Mouse (Mus musculus): ENCODE measurements around the gene Rgs6. TPM values are rescaled to one million over a fixed set of nuclear protein-coding genes. Genes with fewer than 3 reads are reported as not detected.
A peak's percentile ranks its signal among the peaks of the same experiment; 100 is the strongest.

Rgs6 gene
- polyA plus RNA-seq, 1 experiment from 2014 or later, result 2.6 TPM

- Histone ChIP-seq H3K4me2 (ENCODE audit: low read depth, low read length) (no peak overlapping the region), H3K4me3 (ENCODE audit: low read depth, low read length) (no peak overlapping the region), H3K27ac (replicated peaks; ENCODE audit: low read depth, low read length) (0 out of 2 replicates have a peak overlapping the region, but pooled peaks have one; percentile 17), H3K9me3 (ENCODE audit: control insufficient read depth, low read length) (no peaks in the 10 kb centered on the region), H3K36me3 (ENCODE audit: control insufficient read depth, insufficient read depth, low read length) (no peaks in the 10 kb centered on the region), H3K9ac (ENCODE audit: low read depth, low read length) (no peak overlapping the region), H3K27me3 (replicated peaks; ENCODE audit: control insufficient read depth, insufficient read depth, low read length) (no peaks in the 10 kb centered on the region), H3K4me1 (ENCODE audit: control insufficient read depth, insufficient read depth, low read length) (0 out of 2 replicates have a peak, but pooled peaks cover 4% of the 10 kb centered on the region)
- 0 out of 2 replicates have a peak, but pooled peaks have one; percentile 51 for ATAC-seq (ENCODE audit: low read depth)
- WGBS, result 71% methylated on average over 3 of the region's 3 CpGs
- DNase-seq (ENCODE audit: low spot score), result peak; percentile 40
These were observed 446.9 kb downstream of the Rgs6 start for GRCm38 (mm10) chr12:83034859-83035569.

GRCm38 (mm10) chr12:83037798-83038560, 449.9 kb downstream of the Rgs6 start:
- Histone ChIP-seq H3K4me1 (ENCODE audit: control insufficient read depth, insufficient read depth, low read length) (0 out of 2 replicates have a peak, but pooled peaks cover 4% of the 10 kb centered on the region), H3K4me3 (ENCODE audit: low read depth, low read length) (no peak overlapping the region), H3K9me3 (ENCODE audit: control insufficient read depth, low read length) (no peaks in the 10 kb centered on the region), H3K4me2 (ENCODE audit: low read depth, low read length) (no peak overlapping the region), H3K27ac (replicated peaks; ENCODE audit: low read depth, low read length) (no peak overlapping the region), H3K27me3 (replicated peaks; ENCODE audit: control insufficient read depth, insufficient read depth, low read length) (no peaks in the 10 kb centered on the region), H3K9ac (ENCODE audit: low read depth, low read length) (no peak overlapping the region), H3K36me3 (ENCODE audit: control insufficient read depth, insufficient read depth, low read length) (no peaks in the 10 kb centered on the region)
- DNase-seq (ENCODE audit: low spot score) (no peak), ATAC-seq (ENCODE audit: low read depth) (no peak)
- WGBS, result 76% methylated on average over 25 of the region's 25 CpGs

GRCm38 (mm10) chr12:83038779-83039178, 450.7 kb downstream of the Rgs6 start:
- Histone ChIP-seq H3K4me3 (ENCODE audit: low read depth, low read length) (no peak overlapping the region), H3K27ac (replicated peaks; ENCODE audit: low read depth, low read length) (no peak overlapping the region), H3K27me3 (replicated peaks; ENCODE audit: control insufficient read depth, insufficient read depth, low read length) (no peaks in the 10 kb centered on the region), H3K4me2 (ENCODE audit: low read depth, low read length) (no peak overlapping the region), H3K4me1 (ENCODE audit: control insufficient read depth, insufficient read depth, low read length) (peaks cover 6% of the 10 kb centered on the region; the same call in 1 of the 2 replicates), H3K9ac (ENCODE audit: low read depth, low read length) (no peak overlapping the region), H3K36me3 (ENCODE audit: control insufficient read depth, insufficient read depth, low read length) (no peaks in the 10 kb centered on the region), H3K9me3 (ENCODE audit: control insufficient read depth, low read length) (no peaks in the 10 kb centered on the region)
- no peak for ATAC-seq (ENCODE audit: low read depth)
- DNase-seq (ENCODE audit: low spot score), result no peak
- WGBS, result 76% methylated on average over 7 of the region's 7 CpGs

GRCm38 (mm10) chr12:83039859-83040258, 451.8 kb downstream of the Rgs6 start:
- no peak overlapping the region for H3K9ac ChIP-seq (ENCODE audit: low read depth, low read length)
- no peaks in the 10 kb centered on the region for H3K36me3 ChIP-seq (ENCODE audit: control insufficient read depth, insufficient read depth, low read length)
- peaks cover 11% of the 10 kb centered on the region for H3K4me1 ChIP-seq (ENCODE audit: control insufficient read depth, insufficient read depth, low read length)
- H3K4me2 ChIP-seq (ENCODE audit: low read depth, low read length), result no peak overlapping the region
- ATAC-seq (ENCODE audit: low read depth), result no peak
- H3K9me3 ChIP-seq (ENCODE audit: control insufficient read depth, low read length), result no peaks in the 10 kb centered on the region
- H3K4me3 ChIP-seq (ENCODE audit: low read depth, low read length), result no peak overlapping the region
- no peaks in the 10 kb centered on the region for H3K27me3 ChIP-seq (replicated peaks; ENCODE audit: control insufficient read depth, insufficient read depth, low read length)
- H3K27ac ChIP-seq (replicated peaks; ENCODE audit: low read depth, low read length), result no peak overlapping the region
- peak; percentile 62 for DNase-seq (ENCODE audit: low spot score)
- WGBS, result 72% methylated on average over 3 of the region's 3 CpGs

- Histone ChIP-seq H3K4me2 (ENCODE audit: low read depth, low read length) (peak overlapping the region; percentile 34; the same call in 1 of the 2 replicates), H3K36me3 (ENCODE audit: control insufficient read depth, insufficient read depth, low read length) (no peaks in the 10 kb centered on the region), H3K4me3 (ENCODE audit: low read depth, low read length) (no peak overlapping the region), H3K9me3 (ENCODE audit: control insufficient read depth, low read length) (no peaks in the 10 kb centered on the region), H3K4me1 (ENCODE audit: control insufficient read depth, insufficient read depth, low read length) (peaks cover 13% of the 10 kb centered on the region), H3K9ac (ENCODE audit: low read depth, low read length) (0 out of 2 replicates have a peak overlapping the region, but pooled peaks have one; percentile 4), H3K27ac (replicated peaks; ENCODE audit: low read depth, low read length) (peak overlapping the region; percentile 16; the same call in 1 of the 2 replicates), H3K27me3 (replicated peaks; ENCODE audit: control insufficient read depth, insufficient read depth, low read length) (no peaks in the 10 kb centered on the region)
- DNase-seq (ENCODE audit: low spot score) (peak; percentile 41), ATAC-seq (ENCODE audit: low read depth) (peak; percentile 23)
- 48% methylated on average over 6 of the region's 6 CpGs for WGBS
These were observed 456.0 kb downstream of the Rgs6 start for GRCm38 (mm10) chr12:83043980-83044620.

- H3K9me3 ChIP-seq (ENCODE audit: control insufficient read depth, low read length), result no peaks in the 10 kb centered on the region
- peak; percentile 68 for DNase-seq (ENCODE audit: low spot score)
- H3K4me2 ChIP-seq (ENCODE audit: low read depth, low read length), result peak overlapping the region; percentile 34
- H3K9ac ChIP-seq (ENCODE audit: low read depth, low read length), result no peak overlapping the region
- peak; percentile 73 for ATAC-seq (ENCODE audit: low read depth)
- H3K36me3 ChIP-seq (ENCODE audit: control insufficient read depth, insufficient read depth, low read length), result no peaks in the 10 kb centered on the region
- WGBS, result 21% methylated on average over 4 of the region's 4 CpGs
- no peak overlapping the region; the same call in 1 of the 2 replicates for H3K27ac ChIP-seq (replicated peaks; ENCODE audit: low read depth, low read length)
- no peaks in the 10 kb centered on the region for H3K27me3 ChIP-seq (replicated peaks; ENCODE audit: control insufficient read depth, insufficient read depth, low read length)
- H3K4me3 ChIP-seq (ENCODE audit: low read depth, low read length), result no peak overlapping the region
- H3K4me1 ChIP-seq (ENCODE audit: control insufficient read depth, insufficient read depth, low read length), result peaks cover 13% of the 10 kb centered on the region
These were observed 456.5 kb downstream of the Rgs6 start for GRCm38 (mm10) chr12:83044621-83044990.

GRCm38 (mm10) chr12:83045001-83045531, 457.0 kb downstream of the Rgs6 start:
- Histone ChIP-seq H3K9ac (ENCODE audit: low read depth, low read length) (no peak overlapping the region), H3K27me3 (replicated peaks; ENCODE audit: control insufficient read depth, insufficient read depth, low read length) (no peaks in the 10 kb centered on the region), H3K4me2 (ENCODE audit: low read depth, low read length) (peak overlapping the region; percentile 34), H3K36me3 (ENCODE audit: control insufficient read depth, insufficient read depth, low read length) (no peaks in the 10 kb centered on the region), H3K4me3 (ENCODE audit: low read depth, low read length) (no peak overlapping the region), H3K4me1 (ENCODE audit: control insufficient read depth, insufficient read depth, low read length) (peaks cover 13% of the 10 kb centered on the region), H3K9me3 (ENCODE audit: control insufficient read depth, low read length) (no peaks in the 10 kb centered on the region), H3K27ac (replicated peaks; ENCODE audit: low read depth, low read length) (peak overlapping the region; percentile 39)
- ATAC-seq (ENCODE audit: low read depth) (peak; percentile 47), DNase-seq (ENCODE audit: low spot score) (peak; percentile 76)
- 36% methylated on average over 12 of the region's 12 CpGs for WGBS

GRCm38 (mm10) chr12:83046734-83047133, 458.6 kb downstream of the Rgs6 start:
- Histone ChIP-seq H3K9ac (ENCODE audit: low read depth, low read length) (no peak overlapping the region), H3K27me3 (replicated peaks; ENCODE audit: control insufficient read depth, insufficient read depth, low read length) (no peaks in the 10 kb centered on the region)
- WGBS, result 94% methylated on average over 9 of the region's 9 CpGs

More at GRCm38 (mm10) chr12:83046734-83047133, 458.6 kb downstream of the Rgs6 start:
- DNase-seq (ENCODE audit: low spot score) (no peak), ATAC-seq (ENCODE audit: low read depth) (no peak)
- Histone ChIP-seq H3K27ac (replicated peaks; ENCODE audit: low read depth, low read length) (no peak overlapping the region), H3K4me3 (ENCODE audit: low read depth, low read length) (no peak overlapping the region), H3K9me3 (ENCODE audit: control insufficient read depth, low read length) (no peaks in the 10 kb centered on the region), H3K4me2 (ENCODE audit: low read depth, low read length) (no peak overlapping the region), H3K36me3 (ENCODE audit: control insufficient read depth, insufficient read depth, low read length) (no peaks in the 10 kb centered on the region), H3K4me1 (ENCODE audit: control insufficient read depth, insufficient read depth, low read length) (peaks cover 13% of the 10 kb centered on the region)
